Mouse (Mus musculus) brain, adult 2 months (tissue): ENCODE measurements around the gene Bin2.
A peak's percentile ranks its signal among the peaks of the same experiment; 100 is the strongest.

Source experiments
- DNase-seq: peaks from one replicate; pipeline ENCODE4 v3.0.0; 2011; ENCODE audit warnings: low read depth, low spot score

Bin2 gene

GRCm38 (mm10) chr15:100669337-100669736 lies at the start of gene Bin2:
Bin2 (minus strand) TSS chr15:100669553.
- DNase-seq = peak; percentile 18

- no peak for DNase-seq
Observed at GRCm38 (mm10) chr15:100718572-100718971, 49.2 kb upstream of the Bin2 start.

DNA sequence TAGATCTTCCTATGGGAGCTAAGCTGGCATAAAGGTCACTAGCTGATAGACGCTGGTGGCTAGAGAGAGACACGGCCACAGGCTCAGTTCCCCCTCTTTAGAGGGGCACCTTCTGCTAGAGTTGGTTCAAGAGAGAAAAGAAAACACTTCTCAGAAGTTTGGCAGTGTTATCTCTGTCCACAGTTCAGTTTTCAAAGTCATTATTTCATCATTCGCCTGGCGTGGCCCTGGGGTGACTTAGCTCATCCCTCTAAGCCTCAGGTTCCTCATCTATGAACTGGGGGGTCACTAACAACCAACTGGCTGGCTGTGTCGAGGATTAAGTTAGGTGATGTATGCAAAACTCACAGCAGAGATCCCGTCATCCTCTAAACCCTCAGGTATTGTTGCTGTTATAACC lies 48.6 kb upstream of the Bin2 start:
- DNase-seq = no peak

DNA sequence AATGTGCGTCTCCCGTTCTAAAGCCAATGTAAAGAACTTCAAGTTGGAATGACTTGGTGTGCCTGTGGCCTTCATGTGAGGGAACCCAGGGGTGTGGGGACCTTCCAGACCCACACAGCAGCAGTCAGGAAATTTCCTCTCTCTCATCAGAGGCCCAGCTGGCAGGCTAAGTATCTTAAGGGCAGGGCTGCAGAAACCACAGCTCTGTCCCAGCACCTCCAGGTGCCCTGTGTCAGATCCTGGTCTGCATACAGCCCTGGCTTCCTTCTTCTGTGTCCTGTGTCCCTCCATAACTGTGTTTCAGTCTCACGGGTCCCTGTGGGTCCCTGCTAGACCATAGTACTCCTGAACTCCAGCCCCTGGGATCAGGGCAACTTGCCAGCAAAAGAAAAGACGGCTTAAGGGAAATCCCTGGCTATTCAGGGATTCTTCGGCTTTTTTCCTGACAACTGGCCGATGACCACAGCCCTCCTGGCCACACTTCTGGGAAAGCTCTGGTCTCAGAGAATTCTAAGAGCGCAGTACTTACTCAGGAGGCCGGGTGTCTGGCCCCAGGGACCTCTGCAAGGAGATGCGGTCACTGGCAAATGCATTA lies 46.1 kb upstream of the Bin2 start:
- DNase-seq = no peak

- DNase-seq = no peak
Observed at GRCm38 (mm10) chr15:100714470-100714869, 45.1 kb upstream of the Bin2 start.

DNA sequence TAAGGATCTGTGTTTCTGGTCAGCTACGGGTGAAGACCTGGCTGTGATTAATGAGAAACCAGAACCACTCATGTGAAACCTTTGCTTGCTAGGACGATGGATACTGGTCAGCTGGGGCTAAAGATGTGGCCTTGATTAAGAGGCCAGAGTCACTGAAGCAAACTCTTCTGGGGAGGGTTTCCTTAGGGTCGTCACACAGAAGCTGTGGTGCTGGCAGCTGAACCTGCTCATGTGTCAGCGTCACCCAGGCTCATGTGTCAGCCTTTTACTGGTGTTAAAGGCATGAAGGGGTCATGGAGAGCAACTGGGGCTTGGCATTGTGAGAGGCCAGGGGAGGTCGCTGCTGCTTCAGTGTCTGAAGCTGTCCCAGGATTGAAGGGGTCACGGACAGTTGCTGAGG lies 41.5 kb upstream of the Bin2 start:
- no peak for DNase-seq

DNA sequence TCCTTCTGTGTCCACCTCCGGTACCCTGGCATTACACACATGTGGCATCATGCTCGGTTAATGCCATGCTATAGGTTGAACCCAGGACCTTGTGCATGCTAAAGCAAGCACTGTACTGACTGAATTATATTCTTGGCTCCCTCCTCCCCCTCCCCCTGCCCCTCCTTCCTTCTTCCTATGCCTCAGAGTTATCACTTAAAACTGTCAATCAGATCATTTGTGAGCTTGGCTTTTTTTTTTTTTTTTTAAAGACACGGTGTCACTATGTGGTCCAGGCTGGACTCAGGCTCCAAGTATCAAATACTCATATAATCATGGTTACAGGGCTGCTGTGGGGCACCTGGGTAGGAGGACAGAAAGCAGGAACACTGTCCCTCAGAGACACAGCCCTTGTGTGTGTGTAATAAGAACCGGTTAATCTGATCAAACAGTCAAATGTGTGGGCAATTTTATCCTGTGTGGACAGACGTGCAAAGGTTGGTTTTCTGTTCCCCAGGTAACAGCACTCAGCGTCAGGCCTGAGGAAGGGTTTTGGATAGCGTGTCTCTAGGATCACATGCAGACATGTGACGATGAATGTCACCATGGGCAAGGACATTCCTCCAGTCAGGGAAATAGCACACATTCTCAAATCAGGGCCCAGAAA lies 39.2 kb upstream of the Bin2 start:
- no peak for DNase-seq

GRCm38 (mm10) chr15:100706226-100706625 lies 36.9 kb upstream of the Bin2 start:
- DNase-seq = no peak

DNA sequence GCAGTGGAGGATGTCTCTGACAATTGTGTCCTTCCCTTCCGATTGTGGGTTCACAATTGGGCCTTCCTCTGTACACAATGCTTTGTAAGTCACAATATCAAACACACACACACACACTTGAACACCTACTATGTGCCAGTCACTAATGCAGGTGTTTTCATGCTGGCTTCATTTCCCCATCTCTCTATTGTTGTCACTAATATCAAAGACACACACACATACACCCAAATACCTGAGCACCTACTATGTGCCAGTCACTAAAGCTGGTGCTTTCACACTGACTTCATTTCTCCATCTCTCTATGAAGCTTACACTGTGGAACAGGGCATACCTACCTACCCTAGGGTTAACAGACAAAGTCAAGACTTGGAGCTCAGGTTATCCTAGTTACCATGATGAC lies 36.0 kb upstream of the Bin2 start:
- DNase-seq = no peak

DNA sequence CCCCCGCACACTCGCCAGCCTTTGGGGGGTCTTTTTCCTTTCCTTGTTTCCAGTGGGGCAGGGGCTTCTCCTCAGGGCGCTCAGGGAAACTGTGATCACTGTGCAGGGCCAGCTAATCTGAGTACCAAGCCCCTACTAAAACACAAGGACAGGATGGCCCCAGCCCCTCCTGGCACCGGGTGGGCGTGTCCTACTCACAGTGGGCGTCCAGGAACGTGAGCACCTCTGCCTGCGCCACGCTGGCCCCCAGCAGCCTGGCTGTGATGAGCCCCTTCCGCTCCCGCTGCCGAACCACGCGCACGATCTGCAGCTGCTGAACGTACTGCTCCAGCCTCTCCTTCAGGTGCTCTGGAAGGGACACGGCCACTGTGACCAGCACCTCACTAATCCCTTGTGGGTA lies 34.6 kb upstream of the Bin2 start:
- no peak for DNase-seq

DNA sequence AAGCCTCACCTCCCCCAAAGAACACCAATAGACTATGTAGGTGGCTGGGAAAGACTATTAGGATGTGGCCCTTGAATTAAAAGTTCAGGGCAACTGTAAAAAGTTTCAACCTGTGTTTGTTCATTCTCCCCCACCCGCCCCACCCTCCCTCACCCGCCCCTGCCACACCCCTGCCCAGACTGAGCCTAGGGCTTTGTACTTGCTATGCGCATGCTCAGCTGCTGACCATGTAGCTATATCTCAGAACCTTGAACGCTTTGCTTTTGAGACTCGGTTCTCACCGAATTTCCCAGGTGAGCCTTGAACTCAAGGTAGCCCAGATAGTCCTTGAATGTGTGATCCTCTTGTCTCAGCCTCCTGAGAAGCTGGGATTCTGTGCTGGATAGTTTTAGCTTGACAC lies 32.5 kb upstream of the Bin2 start:
- DNase-seq = no peak

GRCm38 (mm10) chr15:100701108-100701507 lies 31.8 kb upstream of the Bin2 start:
- DNase-seq = peak; percentile 20

- peak; percentile 33 for DNase-seq
Observed at GRCm38 (mm10) chr15:100700424-100700823, 31.1 kb upstream of the Bin2 start.

- no peak for DNase-seq
Observed at GRCm38 (mm10) chr15:100699386-100699785, 30.0 kb upstream of the Bin2 start.

DNA sequence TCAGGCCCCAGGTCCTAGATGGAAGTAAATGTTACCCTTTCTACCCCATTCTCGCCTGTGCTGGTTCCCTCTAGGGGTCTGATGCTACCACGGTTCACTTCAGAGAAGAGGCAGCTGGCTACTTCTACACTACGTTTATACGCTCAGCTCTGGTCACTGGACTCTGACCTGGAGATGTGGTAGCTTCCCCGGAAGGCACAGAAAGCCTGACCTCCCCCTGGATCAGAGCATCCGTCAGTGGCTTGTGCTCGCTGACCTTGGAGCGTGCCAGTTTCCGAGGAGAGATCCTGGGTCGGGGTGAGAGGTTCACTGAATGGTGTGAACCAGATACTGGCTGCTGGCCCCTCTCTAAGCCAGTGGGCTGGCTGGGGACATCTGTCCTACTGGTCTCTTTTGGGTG lies 28.7 kb upstream of the Bin2 start:
- DNase-seq = no peak

DNA sequence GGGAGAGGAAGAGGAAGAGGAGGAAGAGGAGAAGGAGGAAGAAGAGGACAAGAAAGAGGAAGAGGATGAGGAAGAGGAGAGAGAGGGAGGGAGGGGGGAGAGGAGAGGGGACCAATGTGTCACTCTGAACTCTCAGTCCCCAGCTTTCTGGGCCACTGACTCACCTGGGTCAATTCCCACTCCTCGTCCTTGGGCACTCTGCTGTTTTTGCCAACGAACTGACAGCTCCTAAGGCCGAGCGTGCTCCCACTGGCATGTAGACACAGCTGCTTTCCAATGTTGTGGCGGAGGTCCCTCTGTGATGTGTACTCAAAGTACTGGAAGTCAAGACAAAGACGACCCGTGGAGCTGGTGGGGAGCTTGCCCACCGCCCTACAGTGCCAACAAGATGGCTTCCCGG lies 25.1 kb upstream of the Bin2 start:
- no peak for DNase-seq

DNA sequence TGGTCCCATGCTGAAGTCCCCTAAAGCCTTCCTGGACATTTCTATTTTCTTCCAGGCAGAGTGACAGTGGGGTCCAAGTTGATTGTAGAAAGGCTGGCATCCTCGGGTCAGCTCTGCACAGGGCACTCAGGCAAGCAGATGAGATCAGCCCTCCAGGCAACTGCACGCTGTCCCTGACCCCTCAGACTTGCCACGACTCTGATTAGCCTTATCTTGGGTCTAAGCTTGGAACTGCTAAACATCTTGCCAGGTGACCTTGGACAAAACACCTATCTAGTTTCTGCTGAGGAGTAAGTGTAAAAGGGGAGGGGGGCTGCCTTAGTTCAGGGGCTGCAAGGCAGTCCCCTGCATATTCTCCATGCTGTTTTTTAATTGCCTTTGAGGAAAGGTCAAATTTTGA lies 22.6 kb upstream of the Bin2 start:
- no peak for DNase-seq

GRCm38 (mm10) chr15:100687430-100687971 lies 18.1 kb upstream of the Bin2 start, which contains the start of gene Cela1:
Cela1 (minus strand) TSS chr15:100687921.
- no peak for DNase-seq

GRCm38 (mm10) chr15:100686989-100687388 lies 17.6 kb upstream of the Bin2 start:
- peak; percentile 71 for DNase-seq

DNA sequence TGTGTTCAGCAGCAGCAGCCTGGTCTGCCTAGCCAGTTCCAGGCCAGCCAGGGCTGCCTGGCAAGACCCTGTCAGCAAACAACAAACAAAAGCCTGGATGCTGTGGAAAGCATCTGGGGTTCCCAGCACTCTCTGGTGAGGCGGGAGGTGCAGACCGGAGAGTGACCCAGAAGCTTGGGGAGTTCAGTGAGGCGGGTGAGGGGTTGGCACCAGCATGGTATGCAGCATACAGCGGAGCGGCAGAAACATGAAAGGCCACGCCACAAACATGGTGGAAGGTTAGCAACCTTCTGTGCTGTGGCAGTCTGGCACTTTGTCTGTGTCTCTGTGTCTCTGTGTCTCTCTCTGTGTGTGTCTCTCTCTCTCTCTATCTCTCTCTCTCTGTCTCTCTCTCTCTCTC lies 17.1 kb upstream of the Bin2 start:
- DNase-seq = peak; percentile 16

DNA sequence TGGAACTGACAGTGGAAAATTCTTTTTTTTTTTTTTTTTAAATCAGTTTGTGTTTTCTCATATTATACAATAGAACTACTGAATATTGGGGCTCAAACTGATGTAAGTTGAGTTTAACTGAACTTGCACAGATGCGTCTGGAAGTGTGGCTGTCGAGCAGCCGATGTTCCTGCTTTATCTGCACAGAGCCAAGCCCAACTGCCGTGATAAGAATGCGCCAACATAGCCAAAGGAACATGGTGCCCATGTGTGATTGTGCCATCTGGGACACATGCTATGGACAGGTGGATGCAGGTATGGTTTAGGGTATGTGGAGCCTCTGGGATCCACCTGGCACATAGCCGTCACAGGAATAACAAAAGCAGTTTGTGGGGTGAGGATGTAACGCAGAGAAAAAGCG lies 16.5 kb upstream of the Bin2 start:
- DNase-seq = no peak

GRCm38 (mm10) chr15:100685255-100685654 lies 15.9 kb upstream of the Bin2 start:
- no peak for DNase-seq

DNA sequence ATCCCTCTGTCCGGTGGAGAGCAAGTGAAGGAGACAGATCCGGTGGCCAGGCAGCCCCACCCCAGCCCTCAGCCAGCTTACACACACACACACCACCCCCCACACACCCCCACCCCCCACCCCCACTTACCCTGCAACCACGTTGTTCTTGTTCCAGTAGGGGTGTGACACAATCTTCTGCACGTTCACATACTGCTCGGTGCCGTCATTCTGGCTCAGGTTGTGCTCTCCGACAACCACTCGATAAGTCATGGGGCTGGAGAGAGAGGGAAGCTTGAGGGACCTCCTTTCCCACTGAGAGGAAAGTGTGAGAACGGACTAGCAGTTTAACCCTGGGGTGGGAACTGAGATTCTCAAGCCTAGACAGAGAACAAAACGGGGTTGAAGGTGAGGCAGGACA lies 15.1 kb upstream of the Bin2 start:
- DNase-seq = no peak
